Mouse (Mus musculus): ENCODE measurements around the gene Itpkb. TPM values are rescaled to one million over a fixed set of nuclear protein-coding genes. Genes with fewer than 3 reads are reported as not detected.
A peak's percentile ranks its signal among the peaks of the same experiment; 100 is the strongest.
"Not testable (repeated sequence)": the region's sequence is repeated elsewhere in the genome, so short reads cannot be mapped to it uniquely, and the experiment has no call there.

Itpkb gene
- polyA plus RNA-seq, 1 experiment from 2014 or later: 3.4 TPM

DNA sequence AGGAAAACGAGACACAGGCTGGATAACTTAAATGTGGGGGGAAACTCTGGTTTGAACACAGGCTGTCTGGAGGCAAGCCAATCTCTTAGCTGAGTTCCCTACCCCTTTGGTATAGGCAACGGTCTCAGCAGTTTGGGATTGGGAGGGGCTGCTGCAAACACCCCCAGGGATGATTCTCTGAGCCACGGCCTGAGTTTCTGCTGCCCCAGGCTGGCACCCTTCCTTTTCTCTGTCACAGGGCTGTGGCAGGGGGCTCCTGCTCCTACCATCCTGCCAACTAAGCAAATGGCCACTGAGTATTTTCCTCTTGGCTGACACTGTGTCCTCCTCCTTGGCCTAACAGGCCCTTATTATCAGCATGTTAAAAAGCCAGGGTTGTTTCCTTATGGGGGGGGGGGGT lies 37.3 kb downstream of the Itpkb start:
- Histone ChIP-seq H3K27ac (replicated peaks; ENCODE audit: low read depth, low read length) (no peak overlapping the region), H3K27me3 (ENCODE audit: control insufficient read depth, insufficient read depth, low read length) (no peaks in the 10 kb centered on the region), H3K9ac (replicated peaks; ENCODE audit: low read length) (no peak overlapping the region), H3K4me3 (ENCODE audit: low read depth, low read length) (no peak overlapping the region), H3K4me1 (ENCODE audit: control insufficient read depth, insufficient read depth, low read length) (no peaks in the 10 kb centered on the region), H3K36me3 (replicated peaks; ENCODE audit: control insufficient read depth, insufficient read depth, low read depth, low read length) (no peaks in the 10 kb centered on the region), H3K4me2 (ENCODE audit: low read depth, low read length) (no peak overlapping the region), H3K9me3 (replicated peaks; ENCODE audit: control insufficient read depth, low read length) (no peaks in the 10 kb centered on the region)
- ATAC-seq (replicated peaks; ENCODE audit: insufficient number of reproducible peaks, low FRiP score, low TSS enrichment, low read depth): no peak
- no peak for DNase-seq (ENCODE audit: low spot score)
- 70% methylated on average over 3 of the region's 3 CpGs for WGBS

- no peak overlapping the region for H3K27ac ChIP-seq (replicated peaks; ENCODE audit: low read depth, low read length)
- WGBS: 82% methylated on average over 7 of the region's 7 CpGs
- no peak for ATAC-seq (replicated peaks; ENCODE audit: insufficient number of reproducible peaks, low FRiP score, low TSS enrichment, low read depth)
- no peaks in the 10 kb centered on the region for H3K4me1 ChIP-seq (ENCODE audit: control insufficient read depth, insufficient read depth, low read length)
- H3K36me3 ChIP-seq (replicated peaks; ENCODE audit: control insufficient read depth, insufficient read depth, low read depth, low read length): no peaks in the 10 kb centered on the region
- no peaks in the 10 kb centered on the region for H3K27me3 ChIP-seq (ENCODE audit: control insufficient read depth, insufficient read depth, low read length)
- no peak overlapping the region for H3K4me2 ChIP-seq (ENCODE audit: low read depth, low read length)
- no peak overlapping the region for H3K4me3 ChIP-seq (ENCODE audit: low read depth, low read length)
- H3K9me3 ChIP-seq (replicated peaks; ENCODE audit: control insufficient read depth, low read length): no peaks in the 10 kb centered on the region
- no peak for DNase-seq (ENCODE audit: low spot score)
- no peak overlapping the region for H3K9ac ChIP-seq (replicated peaks; ENCODE audit: low read length)
Measured at GRCm38 (mm10) chr1:180368112-180368511, 37.8 kb downstream of the Itpkb start.

DNA sequence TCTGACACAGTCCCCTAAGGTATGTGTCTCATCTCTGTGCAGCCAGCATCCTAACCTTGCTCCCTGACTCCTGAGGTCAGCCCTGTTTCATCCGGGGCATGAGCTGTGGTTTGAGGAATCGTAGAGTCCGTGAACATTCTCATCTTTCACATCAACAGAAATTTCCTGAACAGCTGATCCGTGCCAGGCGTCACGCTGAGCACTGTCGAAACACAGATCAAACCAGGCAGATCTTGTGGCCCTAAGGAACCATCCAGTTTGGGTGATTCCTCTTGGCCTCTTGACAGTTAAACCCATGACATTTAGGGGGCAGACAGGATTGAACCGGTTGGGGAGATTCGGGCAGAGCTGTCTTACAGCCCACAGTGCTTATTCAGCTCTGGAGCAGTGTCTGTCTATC lies 38.4 kb downstream of the Itpkb start:
- H3K4me1 ChIP-seq (ENCODE audit: control insufficient read depth, insufficient read depth, low read length): no peaks in the 10 kb centered on the region
- WGBS: 70% methylated on average over 9 of the region's 9 CpGs

GRCm38 (mm10) chr1:180370858-180371652 lies 40.8 kb downstream of the Itpkb start:
- Histone ChIP-seq H3K9me3 (replicated peaks; ENCODE audit: control insufficient read depth, low read length) (no peaks in the 10 kb centered on the region), H3K4me2 (ENCODE audit: low read depth, low read length) (no peak overlapping the region), H3K4me1 (ENCODE audit: control insufficient read depth, insufficient read depth, low read length) (no peaks in the 10 kb centered on the region), H3K4me3 (ENCODE audit: low read depth, low read length) (no peak overlapping the region), H3K27me3 (ENCODE audit: control insufficient read depth, insufficient read depth, low read length) (no peaks in the 10 kb centered on the region), H3K36me3 (replicated peaks; ENCODE audit: control insufficient read depth, insufficient read depth, low read depth, low read length) (no peaks in the 10 kb centered on the region), H3K27ac (replicated peaks; ENCODE audit: low read depth, low read length) (no peak overlapping the region), H3K9ac (replicated peaks; ENCODE audit: low read length) (no peak overlapping the region)
- DNase-seq (ENCODE audit: low spot score) (no peak), ATAC-seq (replicated peaks; ENCODE audit: insufficient number of reproducible peaks, low FRiP score, low TSS enrichment, low read depth) (no peak)
- WGBS: 77% methylated on average over 10 of the region's 10 CpGs

More for the DNA sequence above, 38.4 kb downstream of the Itpkb start:
- Histone ChIP-seq H3K9me3 (replicated peaks; ENCODE audit: control insufficient read depth, low read length) (no peaks in the 10 kb centered on the region), H3K9ac (replicated peaks; ENCODE audit: low read length) (no peak overlapping the region), H3K27ac (replicated peaks; ENCODE audit: low read depth, low read length) (no peak overlapping the region), H3K27me3 (ENCODE audit: control insufficient read depth, insufficient read depth, low read length) (no peaks in the 10 kb centered on the region), H3K36me3 (replicated peaks; ENCODE audit: control insufficient read depth, insufficient read depth, low read depth, low read length) (no peaks in the 10 kb centered on the region), H3K4me3 (ENCODE audit: low read depth, low read length) (no peak overlapping the region), H3K4me2 (ENCODE audit: low read depth, low read length) (no peak overlapping the region)
- ATAC-seq (replicated peaks; ENCODE audit: insufficient number of reproducible peaks, low FRiP score, low TSS enrichment, low read depth) (no peak), DNase-seq (ENCODE audit: low spot score) (no peak)

GRCm38 (mm10) chr1:180372258-180372657 lies 42.0 kb downstream of the Itpkb start:
- not testable (repeated sequence) for ATAC-seq (replicated peaks; ENCODE audit: insufficient number of reproducible peaks, low FRiP score, low TSS enrichment, low read depth); H3K4me2 ChIP-seq (ENCODE audit: low read depth, low read length); H3K27ac ChIP-seq (replicated peaks; ENCODE audit: low read depth, low read length); H3K9ac ChIP-seq (replicated peaks; ENCODE audit: low read length); H3K36me3 ChIP-seq (replicated peaks; ENCODE audit: control insufficient read depth, insufficient read depth, low read depth, low read length); H3K4me3 ChIP-seq (ENCODE audit: low read depth, low read length); DNase-seq (ENCODE audit: low spot score); H3K27me3 ChIP-seq (ENCODE audit: control insufficient read depth, insufficient read depth, low read length); H3K4me1 ChIP-seq (ENCODE audit: control insufficient read depth, insufficient read depth, low read length); H3K9me3 ChIP-seq (replicated peaks; ENCODE audit: control insufficient read depth, low read length)
- 93% methylated on average over 5 of the region's 5 CpGs for WGBS

- no peaks in the 10 kb centered on the region for H3K9me3 ChIP-seq (replicated peaks; ENCODE audit: control insufficient read depth, low read length)
- no peaks in the 10 kb centered on the region for H3K27me3 ChIP-seq (ENCODE audit: control insufficient read depth, insufficient read depth, low read length)
- DNase-seq (ENCODE audit: low spot score) (peak; percentile 59), ATAC-seq (replicated peaks; ENCODE audit: insufficient number of reproducible peaks, low FRiP score, low TSS enrichment, low read depth) (no peak)
- no peak overlapping the region for H3K4me2 ChIP-seq (ENCODE audit: low read depth, low read length)
- no peak overlapping the region for H3K27ac ChIP-seq (replicated peaks; ENCODE audit: low read depth, low read length)
- no peaks in the 10 kb centered on the region for H3K36me3 ChIP-seq (replicated peaks; ENCODE audit: control insufficient read depth, insufficient read depth, low read depth, low read length)
- 49% methylated on average over 7 of the region's 7 CpGs for WGBS
- 0 out of 2 replicates have a peak, but pooled peaks cover 4% of the 10 kb centered on the region for H3K4me1 ChIP-seq (ENCODE audit: control insufficient read depth, insufficient read depth, low read length)
- H3K4me3 ChIP-seq (ENCODE audit: low read depth, low read length): no peak overlapping the region
- H3K9ac ChIP-seq (replicated peaks; ENCODE audit: low read length): no peak overlapping the region
Measured at GRCm38 (mm10) chr1:180376598-180376997, 46.3 kb downstream of the Itpkb start.

- Histone ChIP-seq H3K9ac (replicated peaks; ENCODE audit: low read length) (no peak overlapping the region), H3K36me3 (replicated peaks; ENCODE audit: control insufficient read depth, insufficient read depth, low read depth, low read length) (no peaks in the 10 kb centered on the region), H3K9me3 (replicated peaks; ENCODE audit: control insufficient read depth, low read length) (no peaks in the 10 kb centered on the region), H3K4me2 (ENCODE audit: low read depth, low read length) (no peak overlapping the region), H3K27me3 (ENCODE audit: control insufficient read depth, insufficient read depth, low read length) (no peaks in the 10 kb centered on the region), H3K4me3 (ENCODE audit: low read depth, low read length) (no peak overlapping the region), H3K4me1 (ENCODE audit: control insufficient read depth, insufficient read depth, low read length) (0 out of 2 replicates have a peak, but pooled peaks cover 4% of the 10 kb centered on the region), H3K27ac (replicated peaks; ENCODE audit: low read depth, low read length) (no peak overlapping the region)
- WGBS: 71% methylated on average over 3 of the region's 3 CpGs
- ATAC-seq (replicated peaks; ENCODE audit: insufficient number of reproducible peaks, low FRiP score, low TSS enrichment, low read depth): no peak
- DNase-seq (ENCODE audit: low spot score): no peak
Measured at GRCm38 (mm10) chr1:180379559-180379958, 49.3 kb downstream of the Itpkb start.

GRCm38 (mm10) chr1:180382358-180382757 lies 52.1 kb downstream of the Itpkb start:
- no peak overlapping the region for H3K27ac ChIP-seq (replicated peaks; ENCODE audit: low read depth, low read length)
- H3K4me3 ChIP-seq (ENCODE audit: low read depth, low read length): no peak overlapping the region
- 0 out of 2 replicates have a peak overlapping the region, but pooled peaks have one; percentile 2 for H3K9ac ChIP-seq (replicated peaks; ENCODE audit: low read length)
- H3K4me2 ChIP-seq (ENCODE audit: low read depth, low read length): no peak overlapping the region
- no peaks in the 10 kb centered on the region for H3K27me3 ChIP-seq (ENCODE audit: control insufficient read depth, insufficient read depth, low read length)
- ATAC-seq (replicated peaks; ENCODE audit: insufficient number of reproducible peaks, low FRiP score, low TSS enrichment, low read depth) (no peak), DNase-seq (ENCODE audit: low spot score) (no peak)
- H3K36me3 ChIP-seq (replicated peaks; ENCODE audit: control insufficient read depth, insufficient read depth, low read depth, low read length): no peaks in the 10 kb centered on the region
- WGBS: 35% methylated on average over 8 of the region's 8 CpGs
- H3K4me1 ChIP-seq (ENCODE audit: control insufficient read depth, insufficient read depth, low read length): no peaks in the 10 kb centered on the region
- no peaks in the 10 kb centered on the region for H3K9me3 ChIP-seq (replicated peaks; ENCODE audit: control insufficient read depth, low read length)

All from embryonic facial prominence, embryonic 11.5 days (tissue).